In the genomic region with DNA sequence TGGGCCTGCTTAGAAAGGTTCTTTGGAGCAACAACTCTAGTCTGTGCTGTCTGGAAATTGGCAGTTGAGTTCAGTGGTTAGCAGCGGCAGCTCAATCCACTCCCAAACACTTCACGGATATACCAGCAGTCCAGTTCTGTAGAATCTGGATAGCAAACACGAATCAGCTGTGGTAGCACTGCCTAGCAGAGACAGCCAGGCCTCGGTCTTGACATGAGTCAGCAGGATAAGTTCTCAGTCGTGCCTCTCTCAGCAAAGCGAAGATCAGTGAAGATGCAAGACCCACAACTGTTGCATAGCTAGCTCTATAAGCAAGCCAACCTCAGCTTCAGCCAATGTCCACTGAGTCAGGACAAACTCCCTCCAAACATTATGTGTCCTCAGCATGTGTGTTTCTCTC, we compare ENCODE assay signal across 24 mouse cellular contexts.
DNase-seq lines count a peak whose midpoint lies in the region; ATAC-seq lines count a peak whose summit lies in the region.
"Had no signal": no experiment of that assay in that cellular context is flagged by ENCODE, and none has a peak within 500 bp of the region (broad histone marks: within the 10 kb centered on the region; RNA-seq: fewer than 3 reads in every experiment).

No protein-coding gene starts in this region.

- no peak overlapping the region for H3K4me3 ChIP-seq in heart, embryonic 12.5 days
- no peak overlapping the region for H3K4me3 ChIP-seq in liver, embryonic 15.5 days (replicated peaks)
- H3K4me3 ChIP-seq: embryonic facial prominence, embryonic 15.5 days; forebrain, embryonic 12.5 days; gastrocnemius, adult 2 months; hindbrain, embryonic 12.5 days had no signal

- H3K9ac ChIP-seq in heart, embryonic 12.5 days, result no peak overlapping the region
- H3K9ac ChIP-seq in liver, embryonic 15.5 days, result no peak overlapping the region
- H3K9ac ChIP-seq: embryonic facial prominence, embryonic 15.5 days; forebrain, embryonic 12.5 days; forebrain, postnatal 0 days; hindbrain, embryonic 12.5 days had no signal

- no peaks in the 10 kb centered on the region for H3K27me3 ChIP-seq in heart, embryonic 12.5 days (replicated peaks)
- no peaks in the 10 kb centered on the region for H3K27me3 ChIP-seq in liver, embryonic 15.5 days
- H3K27me3 ChIP-seq: embryonic facial prominence, embryonic 15.5 days; forebrain, embryonic 12.5 days; hindbrain, embryonic 12.5 days; Patski had no signal

- no peaks in the 10 kb centered on the region for H3K4me1 ChIP-seq in heart, embryonic 12.5 days (replicated peaks)
- H3K4me1 ChIP-seq in liver, embryonic 15.5 days (replicated peaks), result no peaks in the 10 kb centered on the region
- H3K4me1 ChIP-seq: embryonic facial prominence, embryonic 15.5 days; forebrain, embryonic 12.5 days; hindbrain, embryonic 12.5 days had no signal

- DNase-seq in heart, adult 11 months, result peak; percentile 67
- no peak for DNase-seq in ovary, postnatal 10 days (ENCODE audit: low spot score)
- DNase-seq in layer of hippocampus, adult 9-10 months (ENCODE audit: low spot score), result no peak
- DNase-seq: adrenal gland, postnatal 14 days; B cell, adult 2 months; cerebellum, adult 11-12 months; cerebellum, adult 9-10 months; embryo, embryonic 11 days; forebrain, postnatal 0 days; gastrocnemius, adult 2 months; gastrocnemius, postnatal 25 days; heart, postnatal 10 days; heart, postnatal 4 days had no signal

- H3K36me3 ChIP-seq in heart, embryonic 12.5 days, result peaks cover 15% of the 10 kb centered on the region
- H3K36me3 ChIP-seq in liver, embryonic 15.5 days (replicated peaks), result peaks cover 17% of the 10 kb centered on the region

- ATAC-seq in heart, embryonic 12.5 days (ENCODE audit: insufficient number of reproducible peaks, low FRiP score), result no peak
- peak; percentile 62 for ATAC-seq in erythroblast, adult 5-6 weeks (replicated peaks; ENCODE audit: low FRiP score, poor library complexity, severe bottlenecking)
- peak; percentile 72 for ATAC-seq in liver, embryonic 15.5 days (ENCODE audit: insufficient read depth)
- no peak for ATAC-seq in frontal cortex, adult (ENCODE audit: low TSS enrichment)
- ATAC-seq: activated CD4-positive, CD25-positive, alpha-beta regulatory T cell, adult 4 months; forebrain, postnatal 0 days; hindbrain, embryonic 16.5 days; inflammation-experienced regulatory T-cells, adult 6 months; Patski had no signal

- H3K4me2 ChIP-seq in heart, embryonic 12.5 days, result no peak overlapping the region
- H3K4me2 ChIP-seq in liver, embryonic 15.5 days, result no peak overlapping the region
- H3K4me2 ChIP-seq: embryonic facial prominence, embryonic 15.5 days; forebrain, embryonic 12.5 days; hindbrain, embryonic 12.5 days had no signal

- no peak overlapping the region for H3K27ac ChIP-seq in heart, embryonic 12.5 days (ENCODE audit: poor library complexity, severe bottlenecking)
- no peak overlapping the region; the same call in 1 of the 2 replicates for H3K27ac ChIP-seq in liver, embryonic 15.5 days (replicated peaks)
- H3K27ac ChIP-seq: embryonic facial prominence, embryonic 15.5 days; forebrain, embryonic 12.5 days; gastrocnemius, adult 2 months; hindbrain, embryonic 12.5 days had no signal

- 0 out of 2 replicates have a peak, but pooled peaks cover 4% of the 10 kb centered on the region for H3K9me3 ChIP-seq in heart, embryonic 12.5 days (replicated peaks)
- H3K9me3 ChIP-seq in liver, embryonic 15.5 days (replicated peaks), result no peaks in the 10 kb centered on the region
- H3K9me3 ChIP-seq: forebrain, embryonic 12.5 days; hindbrain, embryonic 12.5 days had no signal

- 84% methylated on average over 6 of the region's 6 CpGs for WGBS in heart, embryonic 12.5 days
- 40% methylated on average over 6 of the region's 6 CpGs for WGBS in liver, embryonic 15.5 days (ENCODE audit: insufficient replicate concordance)

Comparison
In these comparisons a context has a peak if more than half of its experiments do, and no peak if none do; other contexts are left out.
1. ATAC-seq: peak in erythroblast, adult 5-6 weeks (single experiment) and liver, embryonic 15.5 days (single experiment); none in heart, embryonic 12.5 days (single experiment) and frontal cortex, adult (single experiment).